In genomic region chr11:96808066-96808465, GRCm38 (mm10) we compare ENCODE assay signal across 12 mouse cellular contexts. TPM values are rescaled to one million over a fixed set of nuclear protein-coding genes. Genes with fewer than 3 reads are reported as not detected.
DNase-seq lines count a peak whose midpoint lies in the region; TF ChIP-seq lines count a peak whose summit lies in the region.
"Had no signal": no experiment of that assay in that cellular context is flagged by ENCODE, and none has a peak within 500 bp of the region (broad histone marks: within the 10 kb centered on the region; RNA-seq: fewer than 3 reads in every experiment).

No protein-coding gene starts in this region.

- no peaks in the 10 kb centered on the region for H3K36me3 ChIP-seq in heart, adult 2 months (ENCODE audit: control insufficient read depth, insufficient read depth, low read length)
- peaks cover 64% of the 10 kb centered on the region for H3K36me3 ChIP-seq in myocyte (ENCODE audit: control insufficient read depth, insufficient read depth)

- H3K4me3 ChIP-seq in heart, adult 2 months, result no peak overlapping the region
- no peak overlapping the region for H3K4me3 ChIP-seq in lung, adult 2 months (replicated peaks; ENCODE audit: extremely low read depth, low read depth, low read length)
- H3K4me3 ChIP-seq in myocyte, result no peak overlapping the region
- H3K4me3 ChIP-seq: embryonic facial prominence, embryonic 10.5 days; heart, embryonic 15.5 days; liver, embryonic 13.5 days had no signal

- DNase-seq in heart, adult 2 months, result no peak
- DNase-seq in heart, postnatal 25 days (ENCODE audit: low spot score), result no peak
- DNase-seq in lung, postnatal 10 days, result peak; percentile 36
- DNase-seq in lung, adult 2 months, result no peak
- DNase-seq in NIH3T3 (ENCODE audit: low read depth), result peak; percentile 57
- DNase-seq in ovary, postnatal 10 days (ENCODE audit: low spot score), result no peak
- no peak for DNase-seq in gastrocnemius, postnatal 25 days
- DNase-seq: liver, embryonic 13.5 days; right cerebral cortex, postnatal 14 days had no signal

- no peak overlapping the region for H3K4me2 ChIP-seq in myocyte (ENCODE audit: low read depth)
- H3K4me2 ChIP-seq: heart, embryonic 15.5 days; liver, embryonic 13.5 days had no signal

- H3K4me1 ChIP-seq in heart, adult 2 months (ENCODE audit: control insufficient read depth, insufficient read depth, low read length), result no peaks in the 10 kb centered on the region
- no peaks in the 10 kb centered on the region for H3K4me1 ChIP-seq in lung, adult 2 months (ENCODE audit: control insufficient read depth, insufficient read depth, low read length)
- H3K4me1 ChIP-seq: embryonic facial prominence, embryonic 10.5 days; heart, embryonic 15.5 days; liver, embryonic 13.5 days had no signal

- H3K79me2 ChIP-seq in heart, adult 2 months (replicated peaks; ENCODE audit: control insufficient read depth, insufficient read depth, low read length), result no peaks in the 10 kb centered on the region
- H3K79me2 ChIP-seq in myocyte (ENCODE audit: control insufficient read depth, insufficient read depth), result no peaks in the 10 kb centered on the region

- WGBS in heart, adult 2 months, result 26% methylated on average over 1 of the region's 1 CpGs
- 28% methylated on average over 1 of the region's 1 CpGs for WGBS in lung, adult 2 months

- TF ChIP-seq EP300 in heart, adult 2 months (IDR thresholded peaks at IDR 0.05; ENCODE audit: insufficient read depth, low read depth, low read length), result no peak

- TF ChIP-seq POLR2A in heart, adult 2 months (IDR thresholded peaks at IDR 0.05; ENCODE audit: insufficient read depth, low read depth, low read length), result no peak
- no peak for TF ChIP-seq POLR2A in lung, adult 2 months (IDR thresholded peaks at IDR 0.05; ENCODE audit: borderline replicate concordance, extremely low read depth, low read depth, low read length)
- TF ChIP-seq POLR2A in myocyte (IDR thresholded peaks at IDR 0.05; ENCODE audit: insufficient read length, low read depth), result no peak

- no peak overlapping the region for H3K9ac ChIP-seq in heart, adult 2 months (ENCODE audit: low read depth, low read length)
- H3K9ac ChIP-seq: heart, embryonic 15.5 days; liver, embryonic 13.5 days had no signal

- peak; percentile 46 for TF ChIP-seq CTCF in heart, adult 2 months (IDR thresholded peaks at IDR 0.05)
- TF ChIP-seq CTCF in lung, adult 2 months (IDR thresholded peaks at IDR 0.05; ENCODE audit: insufficient read depth, low read length), result no peak

- H3K27ac ChIP-seq in heart, adult 2 months, result no peak overlapping the region
- H3K27ac ChIP-seq: embryonic facial prominence, embryonic 10.5 days; heart, embryonic 15.5 days; liver, embryonic 13.5 days had no signal

- no peak overlapping the region for H3ac ChIP-seq in myocyte (ENCODE audit: control insufficient read depth, insufficient read length)

- no peaks in the 10 kb centered on the region for H3K27me3 ChIP-seq in heart, adult 2 months (ENCODE audit: control insufficient read depth, insufficient read depth, low read length)
- no peaks in the 10 kb centered on the region for H3K27me3 ChIP-seq in myocyte (ENCODE audit: control insufficient read depth, insufficient read depth, insufficient read length)
- H3K27me3 ChIP-seq: heart, embryonic 15.5 days; liver, embryonic 13.5 days had no signal

- intact Hi-C loops in heart, adult 2 months (cut with DNase I), result no loop called here
- intact Hi-C loops in heart, postnatal 25 days (cut with DNase I), result no loop called here

TF ChIP-seq in myocyte, 11 proteins besides CTCF, POLR2A, EP300 and RAD21:
- TF ChIP-seq POLR2AphosphoS2 (IDR thresholded peaks at IDR 0.05; ENCODE audit: insufficient read length, low read depth), result peak; percentile 81
- no peak for TF ChIP-seq MAX (IDR thresholded peaks at IDR 0.05; ENCODE audit: low read depth)
- no peak for TF ChIP-seq CEBPB (IDR thresholded peaks at IDR 0.05; ENCODE audit: insufficient read depth, poor library complexity, severe bottlenecking)
TF ChIP-seq in myocyte: peak in this region for 1.

RNA-seq across cellular contexts. Expression of gene Cbx1, which starts 19.1 kb away (rescaled TPM):
- 10 to 100 TPM; 34.8 to 36.9 TPM for total RNA-seq in heart, adult 2 months (2021)
- 8.4 and 11.1 TPM in 2 replicates for polyA plus RNA-seq in heart, adult 2 months (2012; rRNA removed)
- total RNA-seq in heart, postnatal 25 days (2021), result 10 to 100 TPM; 36.6 to 39.0 TPM
- 15.3 and 19.0 TPM in 2 replicates for polyA plus RNA-seq in lung, adult 2 months (2012; rRNA removed)
- 34.6 TPM for polyA plus RNA-seq in myocyte (2012; fragmentation: generic; extraction: Trizol)
- total RNA-seq in gastrocnemius, postnatal 25 days (2021), result 10 to 100 TPM; 32.8 to 34.6 TPM

RNA-seq across cellular contexts. Expression of gene Nfe2l1, which starts 21.7 kb away (rescaled TPM):
- total RNA-seq in heart, adult 2 months (2021), result 100 to 1,000 TPM; 395 to 436 TPM
- polyA plus RNA-seq in heart, adult 2 months (2012; rRNA removed), result 397 and 529 TPM in 2 replicates
- total RNA-seq in heart, postnatal 25 days (2021), result 100 to 1,000 TPM; 346 to 370 TPM
- polyA plus RNA-seq in lung, adult 2 months (2012; rRNA removed), result 225 and 264 TPM in 2 replicates
- 518 TPM for polyA plus RNA-seq in myocyte (2012; fragmentation: generic; extraction: Trizol)
- 100 to 1,000 TPM; 348 to 389 TPM for total RNA-seq in gastrocnemius, postnatal 25 days (2021)

RNA-seq across cellular contexts. Expression of gene Snx11, which starts 30.7 kb away (rescaled TPM):
- 10 to 100 TPM; 11.6 to 12.5 TPM for total RNA-seq in heart, adult 2 months (2021)
- 11.1 and 16.2 TPM in 2 replicates for polyA plus RNA-seq in heart, adult 2 months (2012; rRNA removed)
- total RNA-seq in heart, postnatal 25 days (2021), result 10 to 100 TPM; 12.1 to 13.4 TPM
- polyA plus RNA-seq in lung, adult 2 months (2012; rRNA removed), result 23.5 and 26.8 TPM in 2 replicates
- polyA plus RNA-seq in myocyte (2012; fragmentation: generic; extraction: Trizol), result 18.4 TPM
- total RNA-seq in gastrocnemius, postnatal 25 days (2021), result 10 to 100 TPM in 1 of 2 experiments, 1 to 10 TPM in 1; 8.1 to 11.3 TPM

RNA-seq across cellular contexts. Expression of gene Copz2, which starts 41.6 kb away (rescaled TPM):
- 10 to 100 TPM; 35.0 to 36.9 TPM for total RNA-seq in heart, adult 2 months (2021)
- polyA plus RNA-seq in heart, adult 2 months (2012; rRNA removed), result 55.0 and 76.6 TPM in 2 replicates
- total RNA-seq in heart, postnatal 25 days (2021), result 10 to 100 TPM; 33.4 to 37.5 TPM
- polyA plus RNA-seq in lung, adult 2 months (2012; rRNA removed), result 39.7 and 44.8 TPM in 2 replicates
- polyA plus RNA-seq in myocyte (2012; fragmentation: generic; extraction: Trizol), result 120 TPM
- 10 to 100 TPM; 28.2 to 31.1 TPM for total RNA-seq in gastrocnemius, postnatal 25 days (2021)

Comparison
In these comparisons a context has a peak if more than half of its experiments do, and no peak if none do; other contexts are left out.
1. DNase-seq: peak in lung, postnatal 10 days (single experiment) and NIH3T3 (single experiment); none in heart, adult 2 months (0 of 2), heart, postnatal 25 days (single experiment), lung, adult 2 months (single experiment), ovary, postnatal 10 days (single experiment) and gastrocnemius, postnatal 25 days (single experiment).